Mouse (Mus musculus): ENCODE measurements around the gene Tspan18. TPM values are rescaled to one million over a fixed set of nuclear protein-coding genes. Genes with fewer than 3 reads are reported as not detected.

Tspan18 gene
- 17.2 and 19.5 TPM in 2 replicates for polyA plus RNA-seq (2015; fragmentation: Nextera tagmentation; extraction: Ambion mirVana)

DNA sequence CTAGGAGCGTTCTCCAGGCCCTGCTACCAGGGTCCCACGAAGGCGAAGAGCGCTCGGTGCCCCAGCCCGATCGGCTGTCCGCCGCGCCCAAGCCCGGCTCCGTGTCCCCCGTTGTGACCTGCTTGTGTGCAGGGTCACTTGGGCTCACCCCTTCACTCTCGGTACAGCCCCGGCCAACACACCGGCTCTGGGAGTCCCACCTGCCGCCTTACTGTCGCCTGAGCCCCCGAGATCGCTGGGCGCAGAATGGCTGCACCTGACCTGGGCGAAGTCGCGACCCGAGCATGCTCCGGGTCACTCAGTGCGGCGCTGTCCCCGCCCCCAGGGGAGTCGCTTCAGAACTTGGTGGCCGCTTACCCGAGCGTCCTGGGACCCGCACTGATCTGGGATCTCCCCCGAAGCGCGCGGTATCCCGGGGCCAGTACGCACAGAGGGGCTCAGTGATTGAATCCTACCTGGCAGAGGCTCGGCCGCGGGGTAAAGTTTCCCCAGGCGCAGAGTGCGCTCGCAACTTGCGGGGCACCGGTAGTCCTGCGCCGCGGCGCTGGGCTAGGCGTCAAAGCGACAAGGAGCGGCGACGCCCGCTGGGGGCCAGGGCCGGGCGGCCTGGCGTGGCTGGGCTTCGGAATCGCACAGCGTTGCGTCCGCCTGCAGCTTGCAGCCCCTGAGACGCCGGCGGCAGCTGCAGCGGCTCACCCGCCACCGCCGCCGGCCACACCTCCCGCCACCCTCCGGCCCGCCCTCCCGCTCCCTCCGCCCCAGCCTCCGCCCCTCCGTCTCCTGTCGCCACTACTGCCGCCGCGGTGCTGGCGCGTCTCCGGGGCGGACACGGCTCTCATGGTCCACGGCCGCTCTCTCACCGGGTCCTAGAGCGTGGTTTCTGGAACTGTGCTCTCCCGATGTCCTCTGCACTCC is at the start of gene Tspan18:
Tspan18 (minus strand) TSS at position 689 of the 915 bp plus-strand sequence.
- peak; percentile 74 for ATAC-seq (ENCODE audit: low FRiP score, low read depth)
- Histone ChIP-seq H3K36me3 (no peaks in the 10 kb centered on the region), H3K9me3 (no peaks in the 10 kb centered on the region), H3K4me2 (replicated peaks) (peak within 1 kb of the TSS; percentile 100), H3K4me1 (peaks cover 36% of the 10 kb centered on the region), H3K27ac (peak within 1 kb of the TSS; percentile 61), H3K4me3 (peak within 1 kb of the TSS; percentile 69), H3K9ac (peak within 1 kb of the TSS; percentile 78), H3K27me3 (peaks cover 20% of the 10 kb centered on the region; the same call in 1 of the 2 replicates)
- WGBS = under 1% methylated on average over 94 of the region's 95 CpGs

- no peak overlapping the region for H3K27ac ChIP-seq
- H3K27me3 ChIP-seq = peaks cover 4% of the 10 kb centered on the region; the same call in 1 of the 2 replicates
- H3K4me3 ChIP-seq = no peak overlapping the region
- no peak overlapping the region for H3K4me2 ChIP-seq (replicated peaks)
- ATAC-seq (ENCODE audit: low FRiP score, low read depth) = no peak
- H3K4me1 ChIP-seq = peaks cover 9% of the 10 kb centered on the region
- H3K9ac ChIP-seq = no peak overlapping the region
- WGBS = 80% methylated on average over 5 of the region's 5 CpGs
- no peaks in the 10 kb centered on the region for H3K9me3 ChIP-seq
- H3K36me3 ChIP-seq = no peaks in the 10 kb centered on the region
Measured at GRCm38 (mm10) chr2:93383831-93384230, 49.5 kb upstream of the Tspan18 start.

DNA sequence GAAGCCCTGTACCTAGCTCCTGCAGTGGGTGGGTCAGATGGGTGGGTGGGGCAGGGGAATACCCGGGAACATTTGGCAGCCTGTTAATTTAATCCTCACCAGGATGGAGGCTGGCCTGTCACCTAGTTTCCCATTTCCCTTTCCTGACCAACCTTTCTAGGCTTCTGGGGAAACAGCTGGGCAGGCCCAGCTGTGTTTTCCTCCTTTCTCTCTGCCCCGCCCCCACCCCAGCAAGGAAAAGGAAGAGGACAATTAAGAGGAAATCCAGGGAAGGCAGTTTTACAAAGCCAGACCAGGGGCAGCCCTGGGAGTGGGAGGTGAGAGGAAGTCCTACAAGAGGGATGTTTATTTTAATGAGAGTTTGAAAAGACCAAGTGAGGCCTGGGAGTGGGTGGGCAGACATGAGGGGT is 46.4 kb upstream of the Tspan18 start:
- ATAC-seq (ENCODE audit: low FRiP score, low read depth) = no peak
- Histone ChIP-seq H3K4me1 (peaks cover 23% of the 10 kb centered on the region), H3K27ac (no peak overlapping the region), H3K9me3 (no peaks in the 10 kb centered on the region; the same call in 1 of the 2 replicates), H3K36me3 (no peaks in the 10 kb centered on the region), H3K4me3 (no peak overlapping the region), H3K4me2 (replicated peaks) (no peak overlapping the region), H3K9ac (no peak overlapping the region), H3K27me3 (0 out of 2 replicates have a peak, but pooled peaks cover 2% of the 10 kb centered on the region)
- 18% methylated on average over 2 of the region's 2 CpGs for WGBS

GRCm38 (mm10) chr2:93377797-93378196 is 43.5 kb upstream of the Tspan18 start:
- 35% methylated on average over 15 of the region's 15 CpGs for WGBS
- ATAC-seq (ENCODE audit: low FRiP score, low read depth) = peak; percentile 29; the same call in 1 of the 2 replicates
- H3K4me1 ChIP-seq = peaks cover 23% of the 10 kb centered on the region
- no peak overlapping the region for H3K9ac ChIP-seq
- H3K27me3 ChIP-seq = 0 out of 2 replicates have a peak, but pooled peaks cover 2% of the 10 kb centered on the region
- 0 out of 2 replicates have a peak overlapping the region, but pooled peaks have one; percentile 11 for H3K4me2 ChIP-seq (replicated peaks)
- no peak overlapping the region; the same call in 1 of the 2 replicates for H3K27ac ChIP-seq
- no peaks in the 10 kb centered on the region for H3K36me3 ChIP-seq
- no peaks in the 10 kb centered on the region; the same call in 1 of the 2 replicates for H3K9me3 ChIP-seq
- H3K4me3 ChIP-seq = no peak overlapping the region

DNA sequence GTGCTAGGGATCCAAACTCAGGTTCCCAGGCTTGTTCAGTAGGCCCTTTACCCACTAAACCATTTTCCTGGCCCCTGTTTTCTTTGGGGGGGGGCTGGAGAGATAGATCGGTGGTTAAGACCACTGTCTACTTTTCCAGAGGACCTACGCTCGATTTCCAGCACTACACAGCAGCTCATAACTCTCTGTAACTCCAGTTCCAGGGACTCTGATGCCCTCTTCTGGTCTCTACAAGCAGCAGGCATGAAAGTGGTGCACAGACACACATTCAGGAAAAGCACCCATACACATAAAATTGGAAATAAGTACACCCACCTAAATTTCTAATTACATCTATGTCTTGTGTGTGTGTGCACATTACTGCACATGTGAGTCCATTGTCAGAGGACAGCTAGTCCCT is 42.9 kb upstream of the Tspan18 start:
- no peak for ATAC-seq (ENCODE audit: low FRiP score, low read depth)
- no peak overlapping the region for H3K4me2 ChIP-seq (replicated peaks)
- H3K4me3 ChIP-seq = no peak overlapping the region
- no peaks in the 10 kb centered on the region; the same call in 1 of the 2 replicates for H3K9me3 ChIP-seq
- H3K36me3 ChIP-seq = no peaks in the 10 kb centered on the region
- peaks cover 27% of the 10 kb centered on the region for H3K4me1 ChIP-seq
- no peak overlapping the region for H3K9ac ChIP-seq
- H3K27ac ChIP-seq = no peak overlapping the region
- WGBS = 95% methylated on average over 3 of the region's 3 CpGs
- H3K27me3 ChIP-seq = 0 out of 2 replicates have a peak, but pooled peaks cover 2% of the 10 kb centered on the region

DNA sequence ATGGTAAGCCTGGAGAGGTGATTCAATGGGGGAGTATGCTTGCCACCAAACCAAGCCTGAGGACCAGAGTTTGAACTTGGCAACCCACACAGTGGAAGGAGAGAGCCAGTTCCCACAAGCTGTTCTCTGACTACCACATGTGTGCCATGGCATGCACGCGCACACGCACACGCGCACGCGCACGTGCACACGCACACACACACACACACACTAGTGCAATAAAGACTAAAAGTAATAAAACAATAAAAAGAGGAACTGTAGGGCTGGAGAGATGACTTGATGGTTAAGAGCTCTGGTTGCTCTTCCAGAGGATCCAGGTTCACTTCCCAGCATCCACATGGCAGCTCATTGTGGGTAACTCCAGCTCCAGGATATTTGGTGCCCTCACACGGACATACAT is 38.6 kb upstream of the Tspan18 start:
- H3K36me3 ChIP-seq = no peaks in the 10 kb centered on the region
- peaks cover 2% of the 10 kb centered on the region; the same call in 1 of the 2 replicates for H3K27me3 ChIP-seq
- H3K27ac ChIP-seq = no peak overlapping the region
- no peak overlapping the region for H3K4me3 ChIP-seq
- no peak overlapping the region for H3K4me2 ChIP-seq (replicated peaks)
- peaks cover 25% of the 10 kb centered on the region for H3K4me1 ChIP-seq
- no peak for ATAC-seq (ENCODE audit: low FRiP score, low read depth)
- no peaks in the 10 kb centered on the region; the same call in 1 of the 2 replicates for H3K9me3 ChIP-seq
- no peak overlapping the region for H3K9ac ChIP-seq
- WGBS = 96% methylated on average over 10 of the region's 10 CpGs

- no peak overlapping the region for H3K4me3 ChIP-seq
- no peak overlapping the region for H3K9ac ChIP-seq
- H3K27ac ChIP-seq = no peak overlapping the region
- H3K27me3 ChIP-seq = peaks cover 6% of the 10 kb centered on the region
- peaks cover 26% of the 10 kb centered on the region for H3K4me1 ChIP-seq
- no peak; the same call in 1 of the 2 replicates for ATAC-seq (ENCODE audit: low FRiP score, low read depth)
- no peaks in the 10 kb centered on the region for H3K36me3 ChIP-seq
- H3K9me3 ChIP-seq = no peaks in the 10 kb centered on the region; the same call in 1 of the 2 replicates
- 10% methylated on average over 6 of the region's 6 CpGs for WGBS
- no peak overlapping the region for H3K4me2 ChIP-seq (replicated peaks)
Measured at GRCm38 (mm10) chr2:93372097-93372571, 37.8 kb upstream of the Tspan18 start.

DNA sequence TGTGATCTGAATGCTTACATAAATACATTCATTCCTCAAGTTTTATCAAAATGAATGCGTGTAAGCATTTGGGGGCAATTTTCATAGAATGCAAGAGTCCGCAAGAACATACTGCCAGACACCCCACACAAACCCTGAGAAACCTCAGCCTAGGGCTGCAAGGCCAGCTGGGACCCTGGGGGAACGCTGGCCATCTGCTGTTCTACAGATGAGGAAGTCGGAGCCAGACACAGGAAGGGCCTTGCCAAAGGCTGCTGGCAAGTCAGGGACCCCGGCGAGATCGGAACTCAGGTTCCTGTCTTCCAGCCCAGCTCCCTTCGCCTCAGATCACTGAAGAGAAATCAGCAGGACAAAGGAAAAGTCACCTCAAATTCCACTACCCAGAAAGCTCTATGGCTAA is 34.6 kb upstream of the Tspan18 start:
- 61% methylated on average over 8 of the region's 8 CpGs for WGBS
- no peak overlapping the region; the same call in 1 of the 2 replicates for H3K27ac ChIP-seq
- no peak overlapping the region for H3K9ac ChIP-seq
- peaks cover 33% of the 10 kb centered on the region for H3K4me1 ChIP-seq
- no peaks in the 10 kb centered on the region for H3K36me3 ChIP-seq
- H3K4me2 ChIP-seq (replicated peaks) = no peak overlapping the region
- ATAC-seq (ENCODE audit: low FRiP score, low read depth) = no peak
- no peak overlapping the region for H3K4me3 ChIP-seq
- no peaks in the 10 kb centered on the region for H3K9me3 ChIP-seq
- H3K27me3 ChIP-seq = peaks cover 5% of the 10 kb centered on the region

GRCm38 (mm10) chr2:93367962-93368361 is 33.7 kb upstream of the Tspan18 start:
- Histone ChIP-seq H3K36me3 (no peaks in the 10 kb centered on the region), H3K9ac (0 out of 2 replicates have a peak overlapping the region, but pooled peaks have one; percentile 19), H3K27me3 (peaks cover 5% of the 10 kb centered on the region), H3K4me1 (peaks cover 33% of the 10 kb centered on the region), H3K9me3 (no peaks in the 10 kb centered on the region), H3K4me3 (no peak overlapping the region), H3K27ac (peak overlapping the region; percentile 44; the same call in 1 of the 2 replicates), H3K4me2 (replicated peaks) (no peak overlapping the region; the same call in 1 of the 2 replicates)
- 23% methylated on average over 6 of the region's 6 CpGs for WGBS
- no peak; the same call in 1 of the 2 replicates for ATAC-seq (ENCODE audit: low FRiP score, low read depth)

- H3K27ac ChIP-seq = no peak overlapping the region
- 52% methylated on average over 9 of the region's 9 CpGs for WGBS
Measured at GRCm38 (mm10) chr2:93365411-93365810, 31.1 kb upstream of the Tspan18 start.

GRCm38 (mm10) chr2:93364951-93365350 is 30.6 kb upstream of the Tspan18 start:
- Histone ChIP-seq H3K4me2 (replicated peaks) (no peak overlapping the region), H3K27me3 (peaks cover 5% of the 10 kb centered on the region), H3K4me3 (no peak overlapping the region), H3K9ac (no peak overlapping the region), H3K9me3 (no peaks in the 10 kb centered on the region), H3K27ac (no peak overlapping the region), H3K36me3 (no peaks in the 10 kb centered on the region), H3K4me1 (peaks cover 39% of the 10 kb centered on the region)
- WGBS = 68% methylated on average over 2 of the region's 2 CpGs
- ATAC-seq (ENCODE audit: low FRiP score, low read depth) = no peak

More at GRCm38 (mm10) chr2:93365411-93365810, 31.1 kb upstream of the Tspan18 start:
- Histone ChIP-seq H3K27me3 (peaks cover 5% of the 10 kb centered on the region), H3K4me2 (replicated peaks) (no peak overlapping the region), H3K4me1 (peaks cover 34% of the 10 kb centered on the region), H3K9ac (no peak overlapping the region), H3K9me3 (no peaks in the 10 kb centered on the region), H3K4me3 (no peak overlapping the region), H3K36me3 (no peaks in the 10 kb centered on the region)
- ATAC-seq (ENCODE audit: low FRiP score, low read depth) = no peak

DNA sequence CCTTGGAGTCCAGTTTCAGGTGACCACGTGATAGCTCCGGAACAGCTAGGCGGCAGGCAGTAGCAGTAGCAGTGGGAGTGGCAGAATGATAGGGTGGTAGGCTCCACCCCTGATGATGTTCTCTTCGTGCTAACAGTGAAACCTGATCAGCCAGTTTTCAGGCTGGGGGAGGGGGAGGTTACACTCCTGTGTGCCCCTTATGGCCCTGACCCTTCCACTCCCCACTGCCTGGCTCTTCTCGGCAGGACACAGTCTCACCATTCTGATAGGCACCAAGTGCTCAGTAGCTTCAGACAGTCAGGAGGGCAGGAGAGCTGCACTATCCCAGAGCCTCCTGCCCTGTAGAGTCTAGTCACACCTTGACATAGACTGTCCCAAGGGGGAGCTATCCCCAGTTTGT is 27.1 kb upstream of the Tspan18 start:
- Histone ChIP-seq H3K27me3 (peaks cover 4% of the 10 kb centered on the region), H3K4me1 (peaks cover 20% of the 10 kb centered on the region), H3K9me3 (no peaks in the 10 kb centered on the region), H3K36me3 (no peaks in the 10 kb centered on the region), H3K4me3 (no peak overlapping the region), H3K27ac (no peak overlapping the region), H3K4me2 (replicated peaks) (no peak overlapping the region), H3K9ac (no peak overlapping the region)
- 0% methylated on average over 5 of the region's 5 CpGs for WGBS
- ATAC-seq (ENCODE audit: low FRiP score, low read depth) = no peak

All from limb, embryonic 13.5 days (tissue).